Mouse (Mus musculus): Measurements from ENCODE around the gene Col4a3bp. TPM values are rescaled to one million over a fixed set of nuclear protein-coding genes. Genes with fewer than 3 reads are reported as not detected.

Col4a3bp gene
- polyA plus RNA-seq, 1 experiment from 2014 or later: 11.1 TPM

- Histone ChIP-seq H3K4me2 (peak overlapping the region; percentile 67), H3K27me3 (no peaks in the 10 kb centered on the region), H3K4me3 (peak overlapping the region; percentile 95), H3K36me3 (no peaks in the 10 kb centered on the region), H3K4me1 (peaks cover 17% of the 10 kb centered on the region), H3K9me3 (no peaks in the 10 kb centered on the region), H3K27ac (peak overlapping the region; percentile 89), H3K9ac (peak overlapping the region; percentile 89)
- under 1% methylated on average over 61 of the region's 73 CpGs for WGBS
- peak; percentile 69 for ATAC-seq (ENCODE audit: borderline replicate concordance, extremely low read depth, low FRiP score, low TSS enrichment)
Measured at GRCm38 (mm10) chr13:96542901-96543891, 778 bp downstream of the Col4a3bp start.

DNA sequence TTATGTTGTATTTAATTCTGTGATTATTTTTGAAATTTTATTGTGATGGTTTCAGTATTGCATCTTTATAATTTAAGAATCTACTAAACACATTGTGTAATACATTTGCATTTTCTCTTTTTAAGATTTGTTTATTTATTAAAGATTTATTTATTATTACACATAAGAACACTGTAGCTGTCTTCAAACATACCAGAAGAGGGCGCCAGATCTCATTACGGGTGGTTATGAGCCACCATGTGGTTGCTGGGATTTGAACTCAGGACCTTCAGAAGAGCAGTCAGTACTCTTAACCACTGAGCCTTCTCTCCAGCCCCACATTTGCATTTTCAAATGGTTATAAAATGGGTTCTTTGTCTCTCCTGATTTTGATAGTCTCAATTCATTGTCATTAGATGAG, 2.1 kb downstream of the Col4a3bp start:
- no peaks in the 10 kb centered on the region for H3K36me3 ChIP-seq
- H3K9ac ChIP-seq: no peak overlapping the region
- no peaks in the 10 kb centered on the region for H3K9me3 ChIP-seq
- no peak overlapping the region; the same call in 1 of the 2 replicates for H3K4me2 ChIP-seq
- 57% methylated on average over 2 of the region's 2 CpGs for WGBS
- no peaks in the 10 kb centered on the region for H3K27me3 ChIP-seq
- no peak overlapping the region for H3K4me3 ChIP-seq
- no peak overlapping the region for H3K27ac ChIP-seq
- peaks cover 17% of the 10 kb centered on the region for H3K4me1 ChIP-seq
- no peak for ATAC-seq (ENCODE audit: borderline replicate concordance, extremely low read depth, low FRiP score, low TSS enrichment)

- Histone ChIP-seq H3K4me2 (no peak overlapping the region), H3K9ac (no peak overlapping the region), H3K27me3 (no peaks in the 10 kb centered on the region), H3K9me3 (no peaks in the 10 kb centered on the region), H3K36me3 (no peaks in the 10 kb centered on the region), H3K4me1 (peaks cover 13% of the 10 kb centered on the region; the same call in 1 of the 2 replicates), H3K4me3 (no peak overlapping the region), H3K27ac (no peak overlapping the region)
- no peak for ATAC-seq (ENCODE audit: borderline replicate concordance, extremely low read depth, low FRiP score, low TSS enrichment)
- WGBS: 53% methylated on average over 1 of the region's 1 CpGs
Measured at GRCm38 (mm10) chr13:96547250-96547649, 4.8 kb downstream of the Col4a3bp start.

GRCm38 (mm10) chr13:96547941-96548340, 5.5 kb downstream of the Col4a3bp start:
- H3K9me3 ChIP-seq: no peaks in the 10 kb centered on the region
- no peak overlapping the region for H3K4me2 ChIP-seq
- no peaks in the 10 kb centered on the region for H3K36me3 ChIP-seq
- H3K27ac ChIP-seq: no peak overlapping the region
- H3K4me3 ChIP-seq: no peak overlapping the region
- WGBS: 50% methylated on average over 4 of the region's 4 CpGs
- H3K9ac ChIP-seq: no peak overlapping the region
- no peak for ATAC-seq (ENCODE audit: borderline replicate concordance, extremely low read depth, low FRiP score, low TSS enrichment)
- H3K27me3 ChIP-seq: no peaks in the 10 kb centered on the region
- peaks cover 13% of the 10 kb centered on the region; the same call in 1 of the 2 replicates for H3K4me1 ChIP-seq

GRCm38 (mm10) chr13:96555099-96555498, 12.7 kb downstream of the Col4a3bp start:
- ATAC-seq (ENCODE audit: borderline replicate concordance, extremely low read depth, low FRiP score, low TSS enrichment): no peak
- Histone ChIP-seq H3K36me3 (no peaks in the 10 kb centered on the region), H3K4me1 (no peaks in the 10 kb centered on the region), H3K4me3 (no peak overlapping the region), H3K27me3 (no peaks in the 10 kb centered on the region), H3K4me2 (no peak overlapping the region), H3K9me3 (no peaks in the 10 kb centered on the region), H3K27ac (no peak overlapping the region), H3K9ac (no peak overlapping the region)
- 92% methylated on average over 3 of the region's 3 CpGs for WGBS

- no peak overlapping the region for H3K27ac ChIP-seq
- no peaks in the 10 kb centered on the region for H3K9me3 ChIP-seq
- no peak for ATAC-seq (ENCODE audit: borderline replicate concordance, extremely low read depth, low FRiP score, low TSS enrichment)
- no peak overlapping the region for H3K9ac ChIP-seq
- H3K4me3 ChIP-seq: no peak overlapping the region
- H3K4me2 ChIP-seq: no peak overlapping the region
- WGBS: 57% methylated on average over 6 of the region's 6 CpGs
- H3K27me3 ChIP-seq: no peaks in the 10 kb centered on the region
- 0 out of 2 replicates have a peak, but pooled peaks cover 3% of the 10 kb centered on the region for H3K36me3 ChIP-seq
- H3K4me1 ChIP-seq: 0 out of 2 replicates have a peak, but pooled peaks cover 5% of the 10 kb centered on the region
Measured at GRCm38 (mm10) chr13:96567977-96568376, 25.6 kb downstream of the Col4a3bp start.

DNA sequence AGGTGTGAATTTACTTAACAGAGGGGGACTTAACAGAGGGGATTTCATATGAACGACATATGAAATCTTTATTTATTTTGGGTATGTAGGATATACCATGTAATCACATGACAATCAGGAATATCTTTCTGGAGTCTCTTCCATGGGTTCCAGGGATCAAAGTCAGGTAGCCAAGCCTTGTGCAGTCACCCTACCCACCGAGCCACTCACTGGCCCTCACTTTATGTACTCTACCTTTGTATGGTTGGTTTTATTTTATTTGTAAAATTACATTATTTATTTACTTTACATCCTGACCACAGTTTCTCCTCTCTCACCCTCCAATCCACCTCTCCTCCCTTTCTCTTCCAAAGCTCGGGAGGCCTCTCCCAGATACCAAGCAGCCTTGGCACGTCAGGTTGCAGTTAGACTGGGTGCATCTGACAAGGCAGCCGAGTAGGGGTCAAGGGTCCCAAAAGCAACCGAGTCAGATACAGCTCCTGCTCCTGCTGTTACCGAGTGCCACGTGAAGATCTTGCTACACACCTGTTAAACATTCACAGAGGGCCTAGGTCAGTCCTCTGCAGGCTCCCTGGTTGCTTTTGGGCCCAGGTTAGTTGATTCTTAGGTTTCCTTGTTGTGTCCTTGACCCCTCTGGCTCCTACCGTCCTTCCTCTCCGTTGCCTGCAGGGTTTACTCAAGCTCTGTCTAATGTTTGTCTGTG, 28.0 kb downstream of the Col4a3bp start:
- H3K4me2 ChIP-seq: no peak overlapping the region
- H3K4me1 ChIP-seq: 0 out of 2 replicates have a peak, but pooled peaks cover 5% of the 10 kb centered on the region
- no peaks in the 10 kb centered on the region for H3K27me3 ChIP-seq
- 38% methylated on average over 10 of the region's 10 CpGs for WGBS
- ATAC-seq (ENCODE audit: borderline replicate concordance, extremely low read depth, low FRiP score, low TSS enrichment): no peak
- H3K9ac ChIP-seq: no peak overlapping the region
- H3K27ac ChIP-seq: no peak overlapping the region
- 0 out of 2 replicates have a peak, but pooled peaks cover 6% of the 10 kb centered on the region for H3K36me3 ChIP-seq
- H3K9me3 ChIP-seq: no peaks in the 10 kb centered on the region
- H3K4me3 ChIP-seq: no peak overlapping the region

- WGBS: 40% methylated on average over 6 of the region's 6 CpGs
- Histone ChIP-seq H3K27me3 (no peaks in the 10 kb centered on the region), H3K36me3 (0 out of 2 replicates have a peak, but pooled peaks cover 6% of the 10 kb centered on the region), H3K4me1 (0 out of 2 replicates have a peak, but pooled peaks cover 5% of the 10 kb centered on the region), H3K4me2 (no peak overlapping the region), H3K27ac (no peak overlapping the region), H3K4me3 (no peak overlapping the region), H3K9me3 (no peaks in the 10 kb centered on the region), H3K9ac (no peak overlapping the region)
- ATAC-seq (ENCODE audit: borderline replicate concordance, extremely low read depth, low FRiP score, low TSS enrichment): no peak
Measured at GRCm38 (mm10) chr13:96571016-96571361, 28.6 kb downstream of the Col4a3bp start.

GRCm38 (mm10) chr13:96574170-96574569, 31.8 kb downstream of the Col4a3bp start:
- Histone ChIP-seq H3K9me3 (no peaks in the 10 kb centered on the region), H3K27me3 (no peaks in the 10 kb centered on the region), H3K4me1 (0 out of 2 replicates have a peak, but pooled peaks cover 5% of the 10 kb centered on the region), H3K4me3 (no peak overlapping the region), H3K36me3 (0 out of 2 replicates have a peak, but pooled peaks cover 6% of the 10 kb centered on the region), H3K27ac (no peak overlapping the region), H3K4me2 (no peak overlapping the region), H3K9ac (no peak overlapping the region)
- no peak for ATAC-seq (ENCODE audit: borderline replicate concordance, extremely low read depth, low FRiP score, low TSS enrichment)
- 63% methylated on average over 2 of the region's 2 CpGs for WGBS

- Histone ChIP-seq H3K36me3 (no peaks in the 10 kb centered on the region), H3K9me3 (no peaks in the 10 kb centered on the region), H3K4me3 (no peak overlapping the region), H3K9ac (no peak overlapping the region), H3K27me3 (no peaks in the 10 kb centered on the region), H3K27ac (no peak overlapping the region), H3K4me1 (no peaks in the 10 kb centered on the region), H3K4me2 (no peak overlapping the region)
- no peak for ATAC-seq (ENCODE audit: borderline replicate concordance, extremely low read depth, low FRiP score, low TSS enrichment)
- WGBS: 71% methylated on average over 2 of the region's 2 CpGs
Measured at GRCm38 (mm10) chr13:96579104-96579503, 36.7 kb downstream of the Col4a3bp start.

- H3K4me1 ChIP-seq: no peaks in the 10 kb centered on the region
- no peak overlapping the region for H3K4me2 ChIP-seq
- H3K27ac ChIP-seq: no peak overlapping the region
- no peaks in the 10 kb centered on the region for H3K9me3 ChIP-seq
- no peak overlapping the region for H3K9ac ChIP-seq
- no peak overlapping the region for H3K4me3 ChIP-seq
- WGBS: 93% methylated on average over 1 of the region's 1 CpGs
- H3K27me3 ChIP-seq: no peaks in the 10 kb centered on the region
- no peaks in the 10 kb centered on the region for H3K36me3 ChIP-seq
- no peak for ATAC-seq (ENCODE audit: borderline replicate concordance, extremely low read depth, low FRiP score, low TSS enrichment)
Measured at GRCm38 (mm10) chr13:96579979-96580378, 37.6 kb downstream of the Col4a3bp start.

GRCm38 (mm10) chr13:96584201-96584600, 41.8 kb downstream of the Col4a3bp start:
- ATAC-seq (ENCODE audit: borderline replicate concordance, extremely low read depth, low FRiP score, low TSS enrichment): no peak
- Histone ChIP-seq H3K9ac (no peak overlapping the region), H3K27me3 (no peaks in the 10 kb centered on the region), H3K36me3 (no peaks in the 10 kb centered on the region), H3K27ac (no peak overlapping the region), H3K9me3 (no peaks in the 10 kb centered on the region), H3K4me2 (no peak overlapping the region), H3K4me3 (no peak overlapping the region), H3K4me1 (no peaks in the 10 kb centered on the region)
- 93% methylated on average over 2 of the region's 2 CpGs for WGBS

All from lung, embryonic 15.5 days (tissue).